Mouse (Mus musculus): Measurements from ENCODE around the gene Phlda3. TPM values are rescaled to one million over a fixed set of nuclear protein-coding genes. Genes with fewer than 3 reads are reported as not detected.

The Phlda3 gene
- total RNA-seq, 2 experiments from 2014 or later = 17.2 to 22.7 TPM

GRCm38 (mm10) chr1:135755913-135756312 is 10.0 kb upstream of the Phlda3 start:
- no peak for DNase-seq (ENCODE audit: extremely low spot score in 1 of 2, low spot score in 1 of 2)

- DNase-seq (ENCODE audit: extremely low spot score in 1 of 2, low spot score in 1 of 2) = no peak
These were observed 8.6 kb upstream of the Phlda3 start for GRCm38 (mm10) chr1:135757287-135757686.

- DNase-seq (ENCODE audit: extremely low spot score in 1 of 2, low spot score in 1 of 2) = no peak
These were observed 6.2 kb upstream of the Phlda3 start for GRCm38 (mm10) chr1:135759685-135760084.

- no peak for DNase-seq (ENCODE audit: extremely low spot score in 1 of 2, low spot score in 1 of 2)
These were observed 5.7 kb upstream of the Phlda3 start for GRCm38 (mm10) chr1:135760216-135760615.

GRCm38 (mm10) chr1:135761728-135762127 is 4.2 kb upstream of the Phlda3 start:
- DNase-seq (ENCODE audit: extremely low spot score in 1 of 2, low spot score in 1 of 2) = no peak

- no peak for DNase-seq (ENCODE audit: extremely low spot score in 1 of 2, low spot score in 1 of 2)
These were observed 2.3 kb upstream of the Phlda3 start for GRCm38 (mm10) chr1:135763503-135764205.

- DNase-seq (ENCODE audit: extremely low spot score in 1 of 2, low spot score in 1 of 2) = no peak
These were observed 1.8 kb upstream of the Phlda3 start for GRCm38 (mm10) chr1:135764206-135764528.

- DNase-seq (ENCODE audit: extremely low spot score in 1 of 2, low spot score in 1 of 2) = no peak
These were observed 830 bp downstream of the Phlda3 start for GRCm38 (mm10) chr1:135766592-135767306.

GRCm38 (mm10) chr1:135767324-135767890 is 1.5 kb downstream of the Phlda3 start:
- no peak for DNase-seq (ENCODE audit: extremely low spot score in 1 of 2, low spot score in 1 of 2)

- no peak for DNase-seq (ENCODE audit: extremely low spot score in 1 of 2, low spot score in 1 of 2)
These were observed 2.5 kb downstream of the Phlda3 start for GRCm38 (mm10) chr1:135768400-135768799.

GRCm38 (mm10) chr1:135770237-135770636 is 4.3 kb downstream of the Phlda3 start:
- no peak for DNase-seq (ENCODE audit: extremely low spot score in 1 of 2, low spot score in 1 of 2)

GRCm38 (mm10) chr1:135770896-135771572 is 5.1 kb downstream of the Phlda3 start:
- DNase-seq (ENCODE audit: extremely low spot score in 1 of 2, low spot score in 1 of 2) = no peak

GRCm38 (mm10) chr1:135771573-135771970 is 5.7 kb downstream of the Phlda3 start:
- DNase-seq (ENCODE audit: extremely low spot score in 1 of 2, low spot score in 1 of 2) = no peak

GRCm38 (mm10) chr1:135776596-135776995 is 10.7 kb downstream of the Phlda3 start:
- DNase-seq (ENCODE audit: extremely low spot score in 1 of 2, low spot score in 1 of 2) = no peak

GRCm38 (mm10) chr1:135777046-135777445 is 11.1 kb downstream of the Phlda3 start:
- DNase-seq (ENCODE audit: extremely low spot score in 1 of 2, low spot score in 1 of 2) = no peak

- no peak for DNase-seq (ENCODE audit: extremely low spot score in 1 of 2, low spot score in 1 of 2)
These were observed 13.0 kb downstream of the Phlda3 start, which contains the start of gene Tnni1 for GRCm38 (mm10) chr1:135778780-135779535. Tnni1 (plus strand) TSS chr1:135779434.

GRCm38 (mm10) chr1:135780649-135781048 is 14.7 kb downstream of the Phlda3 start:
- no peak for DNase-seq (ENCODE audit: extremely low spot score in 1 of 2, low spot score in 1 of 2)

GRCm38 (mm10) chr1:135781220-135781619 is 15.3 kb downstream of the Phlda3 start:
- DNase-seq (ENCODE audit: extremely low spot score in 1 of 2, low spot score in 1 of 2) = peak; percentile 59 to 74

- no peak for DNase-seq (ENCODE audit: extremely low spot score in 1 of 2, low spot score in 1 of 2)
These were observed 16.9 kb downstream of the Phlda3 start for GRCm38 (mm10) chr1:135782816-135783215.

- peak in 1 of 2 experiments; percentile 74 for DNase-seq (ENCODE audit: extremely low spot score in 1 of 2, low spot score in 1 of 2)
These were observed 21.9 kb downstream of the Phlda3 start for GRCm38 (mm10) chr1:135787799-135788198.

Data from layer of hippocampus, postnatal 25 days (tissue).